Mouse (Mus musculus) neural tube, embryonic 15.5 days (tissue): ENCODE results near the gene Gm42715. TPM values are rescaled to one million over a fixed set of nuclear protein-coding genes. Genes with fewer than 3 reads are reported as not detected.
A peak's percentile ranks its signal among the peaks of the same experiment; 100 is the strongest.

Source experiments
- ATAC-seq: fragments of 200-750 bp; cut with Nextera tagmentation; 2 replicates; pipeline ENCODE4 v1.8.0; 2017; ENCODE audit warnings: mild to moderate bottlenecking, moderate TSS enrichment, moderate library complexity; ENCODE audit not compliant: low FRiP score
- H3K27ac ChIP-seq: fragments of 300-500 bp; sonication (generic); replicated peaks from 2 replicates; pipeline ENCODE4 v1.5.1; 2015; ENCODE audit warnings: mild to moderate bottlenecking, inconsistent platforms
- H3K27me3 ChIP-seq: fragments of 300-500 bp; sonication (generic); replicated peaks from 2 replicates; pipeline ENCODE4 v1.6.1; 2015; ENCODE audit warnings: inconsistent platforms
- H3K36me3 ChIP-seq: fragments of 300-500 bp; sonication (generic); 2 replicates; pipeline ENCODE4 v1.6.1; 2015; ENCODE audit warnings: inconsistent platforms
- H3K4me1 ChIP-seq: fragments of 300-500 bp; sonication (generic); 2 replicates; pipeline ENCODE4 v1.6.1; 2015; ENCODE audit warnings: inconsistent platforms
- H3K4me2 ChIP-seq: fragments of 300-500 bp; sonication (generic); 2 replicates; pipeline ENCODE4 v1.6.1; 2015; ENCODE audit warnings: inconsistent platforms, mild to moderate bottlenecking, moderate library complexity
- H3K4me3 ChIP-seq: fragments of 300-500 bp; sonication (generic); replicated peaks from 2 replicates; pipeline ENCODE4 v1.5.1; 2015; ENCODE audit warnings: mild to moderate bottlenecking, inconsistent platforms
- H3K9ac ChIP-seq: fragments of 300-500 bp; sonication (generic); replicated peaks from 2 replicates; pipeline ENCODE4 v1.6.1; 2015; ENCODE audit warnings: mild to moderate bottlenecking, inconsistent platforms
- H3K9me3 ChIP-seq: fragments of 300-500 bp; sonication (generic); replicated peaks from 2 replicates; pipeline ENCODE4 v1.6.1; 2016; ENCODE audit warnings: inconsistent platforms
- WGBS: fragments of 180-500 bp; shearing (Covaris S2); methylation state at CpG from one replicate; pipeline ENCODE4 v1.1.7; 2015; ENCODE audit warnings: mixed read lengths; 5-methylcytosine and 5-hydroxymethylcytosine counted together
- polyA plus RNA-seq: library from polyadenylated mRNA; unstranded; fragments of >200 nt; fragmentation: Nextera tagmentation; extraction: Ambion mirVana; gene quantifications from 2 replicates; pipeline ENCODE4 v1.2.1, GENCODE M21; 2015

The Gm42715 gene
- 13.3 and 14.7 TPM in 2 replicates for polyA plus RNA-seq

GRCm38 (mm10) chr7:127519284-127519683 lies at the start of gene Gm42715:
Gm42715 (plus strand) TSS chr7:127519584.
- no peak within 1 kb of the TSS for H3K27ac ChIP-seq
- H3K36me3 ChIP-seq: peaks cover 80% of the 10 kb centered on the region

GRCm38 (mm10) chr7:127470011-127470715 lies 49.2 kb upstream of the Gm42715 start:
- ATAC-seq: 0 out of 2 replicates have a peak, but pooled peaks have one; percentile 24
- Histone ChIP-seq H3K4me1 (peaks cover 29% of the 10 kb centered on the region), H3K4me2 (peak overlapping the region; percentile 90), H3K9me3 (no peaks in the 10 kb centered on the region), H3K9ac (peak overlapping the region; percentile 87), H3K27ac (peak overlapping the region; percentile 97), H3K4me3 (peak overlapping the region; percentile 90), H3K27me3 (no peaks in the 10 kb centered on the region), H3K36me3 (peaks cover 41% of the 10 kb centered on the region)
- 10% methylated on average over 10 of the region's 10 CpGs for WGBS

More at GRCm38 (mm10) chr7:127519284-127519683, at the start of gene Gm42715:
- H3K9me3 ChIP-seq: no peaks in the 10 kb centered on the region
- H3K4me2 ChIP-seq: no peak within 1 kb of the TSS
- H3K4me1 ChIP-seq: peaks cover 2% of the 10 kb centered on the region; the same call in 1 of the 2 replicates
- H3K4me3 ChIP-seq: no peak within 1 kb of the TSS
- ATAC-seq: no peak
- no peak within 1 kb of the TSS for H3K9ac ChIP-seq
- WGBS: 98% methylated on average over 3 of the region's 3 CpGs
- no peaks in the 10 kb centered on the region for H3K27me3 ChIP-seq

- Histone ChIP-seq H3K27ac (peak overlapping the region; percentile 97), H3K4me3 (peak overlapping the region; percentile 90), H3K9me3 (no peaks in the 10 kb centered on the region), H3K9ac (peak overlapping the region; percentile 87), H3K36me3 (peaks cover 47% of the 10 kb centered on the region), H3K4me2 (peak overlapping the region; percentile 90), H3K27me3 (no peaks in the 10 kb centered on the region), H3K4me1 (peaks cover 29% of the 10 kb centered on the region)
- peak; percentile 94 for ATAC-seq
- under 1% methylated on average over 45 of the region's 46 CpGs for WGBS
Measured at GRCm38 (mm10) chr7:127470743-127471645, 48.4 kb upstream of the Gm42715 start.

DNA sequence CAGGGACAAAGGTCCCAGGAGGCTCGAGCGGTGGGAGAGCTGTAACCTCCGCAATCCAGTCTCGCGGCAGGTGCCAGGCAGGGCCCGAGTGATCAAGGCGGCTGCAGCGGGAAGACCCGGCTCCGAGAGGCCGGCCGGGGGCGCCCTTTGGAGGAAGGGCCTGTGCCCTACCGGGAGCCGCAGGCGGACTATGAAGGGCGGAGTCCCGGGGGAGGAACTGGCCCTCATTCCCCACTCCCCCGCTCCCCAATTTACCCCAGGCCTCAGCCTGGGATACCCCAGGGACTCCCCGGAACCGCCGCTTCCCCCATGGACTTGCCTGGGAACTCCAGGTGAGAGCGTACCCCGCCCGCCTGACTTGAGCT lies 47.8 kb upstream of the Gm42715 start:
- ATAC-seq: peak; percentile 42
- WGBS: under 1% methylated on average over 17 of the region's 25 CpGs

GRCm38 (mm10) chr7:127472060-127472459 lies 47.3 kb upstream of the Gm42715 start:
- no peak for ATAC-seq
- Histone ChIP-seq H3K27ac (peak overlapping the region; percentile 97), H3K4me3 (peak overlapping the region; percentile 90), H3K36me3 (peaks cover 45% of the 10 kb centered on the region), H3K9ac (peak overlapping the region; percentile 87), H3K4me1 (peaks cover 34% of the 10 kb centered on the region), H3K9me3 (no peaks in the 10 kb centered on the region), H3K4me2 (peak overlapping the region; percentile 90), H3K27me3 (no peaks in the 10 kb centered on the region)
- 0% methylated on average over 7 of the region's 7 CpGs for WGBS

More for the DNA sequence above, 47.8 kb upstream of the Gm42715 start:
- H3K4me1 ChIP-seq: peaks cover 29% of the 10 kb centered on the region
- H3K36me3 ChIP-seq: peaks cover 49% of the 10 kb centered on the region
- H3K27ac ChIP-seq: peak overlapping the region; percentile 97
- H3K9ac ChIP-seq: peak overlapping the region; percentile 87
- peak overlapping the region; percentile 90 for H3K4me3 ChIP-seq
- peak overlapping the region; percentile 90 for H3K4me2 ChIP-seq
- H3K9me3 ChIP-seq: no peaks in the 10 kb centered on the region
- no peaks in the 10 kb centered on the region for H3K27me3 ChIP-seq

GRCm38 (mm10) chr7:127473705-127474104 lies 45.7 kb upstream of the Gm42715 start:
- Histone ChIP-seq H3K4me1 (peaks cover 38% of the 10 kb centered on the region), H3K27me3 (no peaks in the 10 kb centered on the region), H3K36me3 (peaks cover 34% of the 10 kb centered on the region), H3K4me2 (no peak overlapping the region), H3K27ac (no peak overlapping the region), H3K9ac (no peak overlapping the region), H3K9me3 (no peaks in the 10 kb centered on the region), H3K4me3 (no peak overlapping the region)
- WGBS: 89% methylated on average over 5 of the region's 5 CpGs
- ATAC-seq: no peak

GRCm38 (mm10) chr7:127474378-127475070 lies 44.9 kb upstream of the Gm42715 start:
- Histone ChIP-seq H3K4me1 (peaks cover 34% of the 10 kb centered on the region), H3K4me3 (no peak overlapping the region), H3K9me3 (no peaks in the 10 kb centered on the region), H3K27me3 (no peaks in the 10 kb centered on the region), H3K9ac (no peak overlapping the region), H3K27ac (no peak overlapping the region), H3K36me3 (peaks cover 34% of the 10 kb centered on the region), H3K4me2 (no peak overlapping the region)
- 80% methylated on average over 6 of the region's 6 CpGs for WGBS
- ATAC-seq: no peak

- no peak overlapping the region for H3K4me3 ChIP-seq
- WGBS: 94% methylated on average over 11 of the region's 11 CpGs
- H3K27me3 ChIP-seq: no peaks in the 10 kb centered on the region
- peaks cover 34% of the 10 kb centered on the region for H3K36me3 ChIP-seq
- H3K9me3 ChIP-seq: no peaks in the 10 kb centered on the region
- ATAC-seq: no peak
- H3K9ac ChIP-seq: no peak overlapping the region
- H3K4me2 ChIP-seq: no peak overlapping the region
- H3K4me1 ChIP-seq: peaks cover 35% of the 10 kb centered on the region
- H3K27ac ChIP-seq: no peak overlapping the region
Measured at GRCm38 (mm10) chr7:127475186-127475740, 44.1 kb upstream of the Gm42715 start.

DNA sequence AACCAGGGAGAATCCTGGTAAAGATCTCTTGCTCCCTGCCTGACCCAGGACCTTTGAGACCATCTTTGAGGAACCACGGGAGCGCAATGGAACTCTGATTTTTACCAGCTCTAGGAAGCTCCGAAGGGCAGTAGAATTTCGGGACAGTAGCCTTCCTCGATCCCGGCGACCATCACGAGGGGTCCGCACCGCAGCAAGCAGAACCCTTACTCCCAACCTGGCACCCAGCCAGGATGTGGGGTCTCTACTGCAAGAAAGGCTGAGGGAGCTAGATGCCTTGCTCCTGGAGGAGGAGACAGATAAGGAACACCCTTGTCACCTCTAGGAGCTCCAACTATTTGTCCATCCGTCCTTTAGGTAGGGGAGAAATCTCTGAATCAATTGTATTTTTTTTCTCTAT lies 43.0 kb upstream of the Gm42715 start:
- no peak for ATAC-seq
- Histone ChIP-seq H3K4me1 (peaks cover 46% of the 10 kb centered on the region), H3K36me3 (peaks cover 41% of the 10 kb centered on the region), H3K4me3 (no peak overlapping the region), H3K27ac (no peak overlapping the region), H3K27me3 (no peaks in the 10 kb centered on the region), H3K4me2 (no peak overlapping the region), H3K9ac (no peak overlapping the region), H3K9me3 (no peaks in the 10 kb centered on the region)
- 94% methylated on average over 11 of the region's 11 CpGs for WGBS

DNA sequence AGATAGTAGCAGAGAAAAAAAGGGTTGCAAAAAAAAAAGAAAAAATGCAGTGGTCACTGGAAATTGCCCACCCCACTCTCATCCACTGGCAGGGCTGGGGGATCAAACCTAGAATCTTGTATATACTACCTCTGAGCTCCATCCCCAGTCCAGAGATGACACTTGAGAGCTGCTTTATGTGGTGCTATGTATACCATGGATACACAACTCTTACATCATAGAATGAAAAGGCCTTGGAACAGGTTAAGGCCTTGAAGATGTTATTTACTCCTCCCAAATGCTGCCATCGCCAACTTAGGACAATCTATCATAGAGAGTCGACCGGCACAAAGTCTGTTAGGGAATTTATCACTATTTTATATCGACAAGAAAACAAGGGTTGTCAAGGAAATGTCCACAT lies 42.5 kb upstream of the Gm42715 start:
- H3K27me3 ChIP-seq: no peaks in the 10 kb centered on the region
- peak overlapping the region; percentile 99 for H3K4me3 ChIP-seq
- peaks cover 50% of the 10 kb centered on the region for H3K4me1 ChIP-seq
- H3K4me2 ChIP-seq: peak overlapping the region; percentile 97
- no peaks in the 10 kb centered on the region for H3K9me3 ChIP-seq
- peak overlapping the region; percentile 99; the same call in 1 of the 2 replicates for H3K27ac ChIP-seq
- WGBS: 82% methylated on average over 4 of the region's 4 CpGs
- peak overlapping the region; percentile 47 for H3K9ac ChIP-seq
- no peak for ATAC-seq
- H3K36me3 ChIP-seq: peaks cover 41% of the 10 kb centered on the region
